Mouse (Mus musculus) G1E-ER4 (cell line): ENCODE results near the gene Sidt2. TPM values are rescaled to one million over a fixed set of nuclear protein-coding genes. Genes with fewer than 3 reads are reported as not detected.

ENCODE experiments used
- GATA1 ChIP-seq: IDR thresholded peaks from one replicate; pipeline ENCODE4 v1.8.0; 2012; ENCODE audit warnings: low read length, inconsistent platforms
- polyA plus RNA-seq: library from polyadenylated mRNA; stranded (reverse); fragments of >175 nt; gene quantifications from 2 replicates; pipeline ENCODE4 v1.2.3, GENCODE M21; 2012

The Sidt2 gene
- 23.1 and 26.1 TPM in 2 replicates for polyA plus RNA-seq

DNA sequence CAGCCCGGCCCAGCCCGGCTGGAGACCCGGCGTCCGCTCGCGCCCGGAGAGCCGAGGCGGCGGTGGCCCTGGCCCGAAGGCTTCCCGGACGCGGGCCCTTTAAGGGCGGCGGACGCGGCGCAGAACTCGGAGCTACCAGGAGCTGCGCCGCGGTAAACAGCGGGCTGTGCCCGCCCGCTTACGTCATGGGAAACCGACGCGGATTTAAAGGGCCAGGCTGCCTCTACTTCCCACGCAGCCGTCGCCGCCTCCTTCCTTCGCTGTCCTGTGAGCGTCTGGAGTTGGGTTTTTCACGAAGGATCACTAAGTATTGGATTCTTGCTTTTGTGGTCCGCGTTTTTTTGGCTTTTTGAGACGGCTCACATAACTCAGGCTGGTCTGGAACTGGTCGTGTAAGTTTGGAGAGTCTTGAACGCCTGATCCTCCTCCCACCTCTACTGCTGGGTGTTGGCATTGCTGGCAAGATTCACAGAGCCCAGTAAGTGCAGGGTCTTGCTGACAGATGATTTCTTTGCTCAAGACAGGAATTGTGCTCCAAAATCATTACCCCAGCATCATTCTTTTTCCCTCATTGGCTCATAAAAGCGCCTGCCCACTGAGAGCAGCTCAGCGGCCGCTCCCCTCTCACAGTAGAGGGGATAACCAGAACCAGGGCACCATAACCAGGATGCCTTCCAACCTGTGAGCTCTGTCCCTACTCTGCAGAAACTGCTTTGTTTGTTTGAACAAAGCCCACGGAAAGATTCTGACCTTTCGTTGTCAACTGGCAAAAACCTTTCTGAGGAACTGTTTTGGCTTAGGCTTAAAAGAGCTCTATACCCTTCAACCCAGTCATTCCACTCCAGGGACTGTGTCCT, at the start of gene Sidt2:
TSS of gene Sidt2 (minus strand) at position 152 of the 857 bp plus-strand sequence.
- TF ChIP-seq GATA1, result no peak

DNA sequence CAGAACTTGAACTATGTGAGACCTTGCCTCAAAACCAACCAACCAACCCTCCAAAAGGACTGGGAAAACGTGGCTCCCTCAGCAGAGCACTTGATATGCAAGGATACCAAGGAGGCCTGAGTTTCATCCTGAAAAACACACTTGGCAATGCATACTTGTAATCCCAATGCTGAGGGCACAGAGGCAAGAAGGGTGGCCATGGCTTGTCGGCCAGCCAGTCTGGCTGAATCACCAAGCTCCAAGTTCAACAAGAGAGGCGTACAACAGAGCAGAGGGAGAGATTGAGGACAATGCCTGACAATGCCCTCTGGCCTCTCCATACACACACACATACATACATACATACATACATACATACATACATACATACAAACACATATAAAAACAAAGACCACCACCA, 49.5 kb upstream of the Sidt2 start:
- TF ChIP-seq GATA1, result no peak

DNA sequence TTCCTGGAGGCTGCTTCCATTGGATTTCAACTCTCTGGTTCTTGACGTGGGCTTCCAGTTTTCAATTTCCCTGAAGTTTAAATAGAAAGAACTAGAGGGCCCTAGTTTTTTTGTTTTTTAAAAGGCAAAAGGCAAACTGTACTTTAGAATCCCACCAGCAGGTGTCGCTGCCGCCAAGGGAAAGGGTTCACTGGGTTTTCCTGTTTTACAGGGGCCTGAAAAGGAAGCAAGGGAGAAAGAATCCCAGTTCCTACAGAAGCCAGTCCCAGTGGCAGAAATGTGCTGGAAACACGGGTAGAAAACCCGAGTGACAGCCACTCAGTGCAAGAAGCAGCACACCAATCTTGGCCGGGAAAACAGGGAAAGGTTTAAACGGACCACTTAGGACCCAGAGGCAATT, 48.7 kb upstream of the Sidt2 start:
- no peak for TF ChIP-seq GATA1

DNA sequence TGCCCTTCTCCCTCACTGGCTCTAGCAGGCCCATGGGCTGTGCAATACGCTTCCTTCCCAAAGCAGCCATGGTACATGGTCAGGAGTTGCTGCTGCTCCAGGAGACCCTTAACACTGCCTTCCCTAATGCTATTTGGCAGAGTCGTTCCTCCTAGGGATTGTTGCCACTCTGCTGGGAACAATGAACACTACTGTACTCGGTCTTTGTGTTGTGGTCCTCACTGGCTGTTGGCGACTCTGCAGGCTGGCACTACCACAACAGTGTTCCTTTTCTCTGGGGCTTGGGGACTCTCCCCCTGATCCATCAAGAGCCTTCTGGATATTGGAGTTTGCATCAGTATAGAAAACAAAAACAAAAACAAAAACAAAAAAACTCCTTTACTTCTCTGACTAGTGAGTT, 44.0 kb upstream of the Sidt2 start:
- no peak for TF ChIP-seq GATA1

DNA sequence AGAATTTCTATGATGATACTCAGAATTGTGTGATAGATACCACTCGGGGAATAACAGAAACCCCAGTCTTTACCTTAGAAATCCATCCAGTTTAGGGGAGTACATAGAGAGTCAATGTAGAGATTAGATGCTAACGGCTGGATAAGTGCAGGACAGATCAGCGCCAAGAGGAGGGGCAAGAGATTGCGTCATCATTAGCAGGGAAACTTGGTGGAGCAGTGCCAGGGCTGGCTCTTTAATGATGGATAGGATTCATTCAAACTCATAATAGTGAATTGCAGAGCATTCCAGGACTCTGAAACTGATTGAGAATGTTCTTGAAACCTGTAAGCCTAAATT, 30.1 kb upstream of the Sidt2 start:
- no peak for TF ChIP-seq GATA1

DNA sequence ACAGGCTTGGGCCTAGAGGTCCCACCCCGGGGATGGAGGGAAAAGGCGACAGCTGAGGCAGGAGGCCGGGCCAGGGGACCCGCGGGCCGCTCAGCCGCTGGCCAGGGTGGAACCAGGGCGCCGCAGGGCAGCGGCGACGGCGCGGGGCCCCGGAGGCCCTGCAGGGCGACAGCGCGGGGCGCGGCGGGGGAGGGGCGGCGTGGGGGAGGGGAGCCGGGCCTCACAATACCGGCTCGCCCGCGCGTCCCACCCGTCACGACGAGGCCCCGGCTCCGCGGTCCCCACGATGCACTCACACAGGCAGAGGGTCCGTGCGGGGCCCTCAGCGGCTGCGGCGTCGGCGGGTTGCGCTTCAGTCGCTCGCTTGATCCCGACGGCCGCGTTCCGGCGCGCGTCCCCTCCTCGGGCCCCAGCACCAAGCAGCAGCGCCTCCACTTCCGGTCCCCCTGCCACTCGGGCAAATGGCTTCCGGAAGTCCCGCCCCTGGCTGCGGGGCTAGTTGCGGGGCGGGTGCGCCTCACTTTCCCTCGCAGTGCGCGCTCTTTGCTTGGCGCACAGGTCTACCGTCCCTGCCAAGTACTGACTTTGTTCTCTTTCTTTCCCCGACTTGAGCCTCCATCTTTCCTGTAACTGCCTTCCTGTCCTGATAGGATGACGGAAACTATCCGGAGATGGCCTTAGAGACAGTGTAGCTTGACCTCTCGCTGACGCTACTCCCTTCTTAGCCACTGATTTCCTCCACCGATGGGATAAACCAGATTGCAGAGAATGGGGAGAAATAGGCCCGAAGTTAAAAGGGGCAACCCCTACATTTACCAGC, 29.6 kb upstream of the Sidt2 start:
- no peak for TF ChIP-seq GATA1

DNA sequence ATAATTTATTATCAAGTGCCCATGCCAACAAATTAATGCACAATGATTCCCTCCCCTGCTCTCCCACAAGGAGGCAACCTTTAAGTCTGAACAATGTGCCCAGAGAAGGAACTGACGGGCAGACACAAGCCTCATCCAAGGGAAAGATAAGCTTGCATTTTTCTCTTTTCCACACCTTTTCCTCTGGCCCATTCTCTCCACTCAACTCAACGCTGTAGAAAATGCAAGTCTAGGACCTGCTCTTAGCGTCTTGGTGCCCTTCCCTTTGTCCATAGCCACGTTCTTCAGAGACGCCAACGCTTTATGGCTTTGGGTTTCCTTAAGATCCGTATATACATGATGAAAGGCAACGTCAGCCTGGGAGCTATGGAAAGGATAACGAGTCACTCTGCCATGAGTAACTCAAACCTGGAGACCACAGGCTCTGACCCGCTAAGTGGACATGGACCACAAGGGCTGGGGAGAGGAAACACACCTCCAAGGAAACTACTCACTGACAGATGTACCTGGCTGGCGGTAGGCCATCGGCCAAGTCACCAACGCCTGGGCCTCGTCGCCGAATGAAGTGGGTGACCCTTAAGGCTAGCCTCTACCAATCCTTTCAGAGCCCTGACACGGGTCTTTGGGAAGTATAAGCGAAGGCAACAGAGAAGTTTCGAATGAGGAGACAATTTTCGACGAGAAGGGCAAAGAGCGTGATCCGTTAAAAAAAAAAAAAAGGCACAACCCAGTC, 28.8 kb upstream of the Sidt2 start:
- no peak for TF ChIP-seq GATA1

DNA sequence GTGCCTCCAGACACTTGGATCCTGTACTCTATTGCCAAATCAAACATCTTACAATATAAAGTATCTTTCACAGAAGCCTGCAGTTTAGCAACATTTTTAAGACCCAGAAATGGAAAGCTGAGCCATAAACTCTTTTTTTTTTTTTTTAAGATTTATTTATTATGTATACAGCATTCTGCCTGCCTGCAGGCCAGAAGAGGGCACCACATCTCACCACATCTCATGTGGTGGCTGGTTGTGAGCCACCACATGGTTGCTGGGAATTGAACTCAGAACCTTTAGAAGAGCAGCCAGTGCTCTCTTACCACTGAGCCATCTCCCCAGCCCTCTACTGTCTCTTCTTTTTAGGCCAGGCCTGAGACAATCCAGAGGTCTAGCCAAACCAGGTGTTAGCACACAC, 26.3 kb upstream of the Sidt2 start:
- no peak for TF ChIP-seq GATA1

DNA sequence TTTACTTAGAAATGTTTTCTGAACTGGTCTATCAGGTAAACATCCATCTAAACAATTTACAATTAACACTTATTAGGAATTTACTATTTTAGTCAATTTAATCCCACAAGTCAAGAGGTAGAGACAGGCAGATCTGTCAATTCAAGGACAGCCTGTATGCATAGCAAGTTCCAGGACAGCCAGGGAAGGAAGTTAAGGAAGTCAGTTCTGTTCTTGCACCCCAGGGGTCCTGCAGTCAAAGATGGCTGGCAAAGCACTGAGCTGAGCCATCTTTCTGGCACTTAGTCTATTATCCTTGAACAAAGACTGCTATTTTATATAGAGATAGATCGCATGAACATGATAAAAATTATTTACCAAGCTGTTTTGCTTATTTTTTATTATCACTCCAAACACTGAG, 25.6 kb upstream of the Sidt2 start:
- TF ChIP-seq GATA1, result no peak

DNA sequence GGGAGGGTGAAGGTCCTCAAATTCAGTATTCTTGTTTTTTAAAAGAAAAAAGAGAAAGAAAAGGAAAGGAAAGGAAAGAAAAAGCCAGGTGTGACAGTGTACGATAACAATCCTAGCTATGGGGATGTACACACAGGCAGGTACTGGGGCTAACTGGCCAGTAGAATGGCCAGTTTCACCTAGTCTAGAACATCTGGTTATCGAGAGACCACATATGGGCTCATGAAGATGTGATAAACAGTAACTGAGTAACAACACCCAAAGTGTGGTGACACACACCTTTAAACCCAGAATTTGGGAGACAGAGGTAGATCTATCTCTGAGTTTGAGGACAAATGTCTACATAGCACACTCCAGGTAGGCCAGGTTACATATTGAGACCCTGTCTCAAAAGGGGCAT, 24.7 kb upstream of the Sidt2 start:
- TF ChIP-seq GATA1, result no peak

DNA sequence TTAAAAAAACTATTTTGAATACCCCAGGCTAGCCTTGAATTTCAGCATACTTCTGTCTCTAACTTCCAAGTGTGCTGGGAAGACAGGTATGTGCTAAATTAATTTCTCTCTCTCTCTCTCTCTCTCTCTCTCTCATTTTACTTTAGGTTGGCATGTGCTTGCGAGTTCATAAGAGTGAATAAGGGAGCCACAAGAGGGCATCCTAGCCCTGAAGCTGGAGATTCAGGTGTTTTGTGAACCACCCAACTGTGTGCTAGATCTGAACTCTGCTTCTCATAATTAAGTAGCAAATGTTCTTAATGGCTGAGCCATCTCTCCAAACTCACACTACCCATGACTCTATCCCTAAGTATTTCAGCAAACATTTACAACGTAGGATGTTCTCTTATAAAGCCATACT, 21.8 kb upstream of the Sidt2 start:
- no peak for TF ChIP-seq GATA1

DNA sequence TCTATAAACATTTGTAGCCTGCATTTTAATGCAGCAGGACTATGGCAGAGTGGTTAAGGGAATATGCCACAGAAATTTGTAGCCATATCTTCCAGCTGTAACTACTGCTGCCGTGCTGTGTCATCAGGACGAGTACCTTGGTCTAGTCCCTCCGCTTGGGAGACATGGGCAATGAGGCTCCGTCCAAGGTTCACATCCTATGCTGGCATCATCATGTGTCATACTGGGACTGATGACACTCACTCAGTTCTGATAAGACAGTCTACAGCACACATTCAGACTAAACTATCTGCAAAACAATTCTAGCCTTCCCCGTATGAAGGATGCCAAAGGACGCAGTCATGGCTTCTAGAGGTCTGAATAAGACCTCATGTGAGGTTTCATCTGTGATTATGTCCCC, 8.5 kb upstream of the Sidt2 start:
- TF ChIP-seq GATA1, result no peak

DNA sequence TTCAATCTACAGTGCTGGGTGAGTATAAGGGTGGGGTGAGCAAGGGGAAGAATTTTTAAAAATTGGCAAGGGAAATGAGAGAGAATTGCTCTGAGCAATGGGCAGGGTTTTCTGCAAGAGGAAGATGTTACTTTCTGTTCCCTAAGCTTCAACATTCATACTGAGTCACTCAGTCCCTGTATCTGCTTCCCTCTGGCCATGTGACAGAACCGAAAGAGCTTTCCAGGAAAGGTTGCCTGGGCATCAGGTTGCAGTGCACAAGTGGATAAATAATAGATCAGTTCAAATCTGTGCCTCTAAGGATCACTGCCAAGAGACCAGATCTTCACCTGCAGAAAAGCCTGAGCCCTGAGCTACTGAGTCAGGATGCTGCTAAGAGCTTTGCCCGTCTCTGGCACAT, 6.8 kb upstream of the Sidt2 start:
- no peak for TF ChIP-seq GATA1

DNA sequence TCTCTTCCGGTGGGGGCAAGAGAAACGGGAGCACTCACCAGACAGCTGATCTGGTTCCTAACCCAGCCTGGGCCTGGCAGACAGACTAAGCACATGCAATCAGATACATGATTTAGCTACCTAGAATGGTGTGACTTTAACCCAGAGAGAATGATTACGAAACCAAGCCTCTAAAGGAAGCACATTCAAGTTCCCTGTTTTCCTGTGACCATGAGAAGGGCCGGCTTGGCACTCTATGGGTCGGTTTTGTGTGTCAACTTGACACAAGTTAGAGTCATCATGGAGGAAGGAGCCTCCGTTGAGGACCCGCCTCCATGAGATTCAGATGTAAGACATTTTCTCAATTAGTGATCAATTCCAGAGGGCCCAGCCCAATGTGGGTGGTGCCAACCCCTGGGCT, 4.6 kb upstream of the Sidt2 start:
- TF ChIP-seq GATA1, result no peak

DNA sequence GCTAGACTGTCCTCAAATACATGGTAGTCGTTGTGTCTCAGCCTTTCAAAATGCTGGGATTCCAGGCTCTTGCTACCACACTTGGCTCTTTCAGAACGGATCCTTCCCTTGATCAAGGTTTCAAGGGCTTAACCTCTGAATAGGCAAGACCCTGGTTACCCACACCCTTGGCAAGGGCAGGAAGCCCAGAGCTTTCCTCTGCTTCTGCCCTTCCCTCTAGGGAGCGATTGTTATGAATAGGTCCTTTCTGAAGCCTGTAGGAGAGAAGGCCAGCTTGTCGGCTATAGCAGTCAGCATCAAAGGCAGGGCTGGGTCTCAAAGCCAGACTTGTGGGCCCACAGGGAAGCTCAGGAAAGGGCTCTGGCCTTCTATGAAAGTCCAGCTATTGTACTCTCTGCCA, 3.8 kb upstream of the Sidt2 start:
- TF ChIP-seq GATA1, result no peak

DNA sequence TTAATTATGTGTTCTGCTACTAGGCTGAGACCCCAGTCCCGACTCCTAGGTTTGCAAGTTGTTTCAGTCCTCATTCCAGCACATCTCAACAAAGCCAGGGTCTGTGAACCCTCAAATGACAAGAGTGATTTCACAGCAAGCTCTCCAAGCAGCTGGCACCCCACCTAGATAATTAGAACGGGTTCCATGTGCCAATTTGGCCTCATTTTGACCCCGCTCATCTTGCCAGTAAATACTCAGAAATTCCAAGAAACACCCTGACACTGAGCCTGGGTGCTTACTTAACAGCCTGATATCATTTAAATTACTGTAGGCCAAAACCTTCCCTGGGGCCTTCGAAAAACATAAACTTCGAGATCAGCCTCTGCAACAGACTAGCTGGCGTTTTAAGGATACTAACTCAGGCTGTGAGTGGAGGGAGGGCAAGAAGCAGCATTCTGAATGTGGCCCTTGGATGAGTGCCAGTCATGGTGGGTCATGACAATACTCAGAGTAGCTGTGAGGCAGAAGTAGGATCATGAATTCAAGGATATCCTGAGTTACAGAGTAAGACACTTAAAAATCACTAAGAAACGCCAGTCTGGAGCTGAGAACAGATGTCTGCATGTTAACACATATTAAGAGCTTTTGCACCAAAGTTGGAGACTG, 3.1 kb upstream of the Sidt2 start:
- no peak for TF ChIP-seq GATA1
